Mouse (Mus musculus) A20 (cell line): Measurements from ENCODE around the gene Tbc1d30.
A peak's percentile ranks its signal among the peaks of the same experiment; 100 is the strongest.

ENCODE experiments used
- DNase-seq: peaks from one replicate; pipeline ENCODE4 v3.0.0-alpha.2; 2011; ENCODE audit warnings: low read depth, low spot score

Gene Tbc1d30

GRCm38 (mm10) chr10:121314186-121314585 is 36.9 kb downstream of the Tbc1d30 start:
- no peak for DNase-seq

GRCm38 (mm10) chr10:121313049-121313448 is 38.0 kb downstream of the Tbc1d30 start:
- no peak for DNase-seq

- no peak for DNase-seq
Observed at GRCm38 (mm10) chr10:121310511-121311221, 40.4 kb downstream of the Tbc1d30 start.

GRCm38 (mm10) chr10:121309801-121310510 is 41.1 kb downstream of the Tbc1d30 start:
- DNase-seq: no peak

- no peak for DNase-seq
Observed at GRCm38 (mm10) chr10:121309123-121309655, 41.9 kb downstream of the Tbc1d30 start.

GRCm38 (mm10) chr10:121305441-121305840 is 45.6 kb downstream of the Tbc1d30 start:
- peak; percentile 65 for DNase-seq

GRCm38 (mm10) chr10:121303559-121303958 is 47.5 kb downstream of the Tbc1d30 start:
- no peak for DNase-seq

- no peak for DNase-seq
Observed at GRCm38 (mm10) chr10:121301868-121302267, 49.2 kb downstream of the Tbc1d30 start.

- no peak for DNase-seq
Observed at GRCm38 (mm10) chr10:121300659-121301058, 50.4 kb downstream of the Tbc1d30 start.

GRCm38 (mm10) chr10:121297054-121297701 is 53.9 kb downstream of the Tbc1d30 start:
- no peak for DNase-seq

GRCm38 (mm10) chr10:121294471-121294870 is 56.6 kb downstream of the Tbc1d30 start:
- DNase-seq: no peak

- no peak for DNase-seq
Observed at GRCm38 (mm10) chr10:121293829-121294228, 57.2 kb downstream of the Tbc1d30 start.

- DNase-seq: no peak
Observed at GRCm38 (mm10) chr10:121291272-121291917, 59.7 kb downstream of the Tbc1d30 start.

- DNase-seq: no peak
Observed at GRCm38 (mm10) chr10:121290682-121291078, 60.4 kb downstream of the Tbc1d30 start.

- peak; percentile 64 for DNase-seq
Observed at GRCm38 (mm10) chr10:121289970-121290681, 61.0 kb downstream of the Tbc1d30 start.

GRCm38 (mm10) chr10:121282926-121283325 is 68.2 kb downstream of the Tbc1d30 start:
- no peak for DNase-seq

- peak; percentile 92 for DNase-seq
Observed at GRCm38 (mm10) chr10:121282436-121282835, 68.6 kb downstream of the Tbc1d30 start.

GRCm38 (mm10) chr10:121280943-121281342 is 70.1 kb downstream of the Tbc1d30 start:
- DNase-seq: no peak

- no peak for DNase-seq
Observed at GRCm38 (mm10) chr10:121277022-121277471, 74.0 kb downstream of the Tbc1d30 start.

- no peak for DNase-seq
Observed at GRCm38 (mm10) chr10:121274964-121275363, 76.1 kb downstream of the Tbc1d30 start.

GRCm38 (mm10) chr10:121271002-121271401 is 80.1 kb downstream of the Tbc1d30 start:
- DNase-seq: no peak
